Mouse (Mus musculus): Measurements from ENCODE around the gene Adamts3.

Adamts3 gene

DNA sequence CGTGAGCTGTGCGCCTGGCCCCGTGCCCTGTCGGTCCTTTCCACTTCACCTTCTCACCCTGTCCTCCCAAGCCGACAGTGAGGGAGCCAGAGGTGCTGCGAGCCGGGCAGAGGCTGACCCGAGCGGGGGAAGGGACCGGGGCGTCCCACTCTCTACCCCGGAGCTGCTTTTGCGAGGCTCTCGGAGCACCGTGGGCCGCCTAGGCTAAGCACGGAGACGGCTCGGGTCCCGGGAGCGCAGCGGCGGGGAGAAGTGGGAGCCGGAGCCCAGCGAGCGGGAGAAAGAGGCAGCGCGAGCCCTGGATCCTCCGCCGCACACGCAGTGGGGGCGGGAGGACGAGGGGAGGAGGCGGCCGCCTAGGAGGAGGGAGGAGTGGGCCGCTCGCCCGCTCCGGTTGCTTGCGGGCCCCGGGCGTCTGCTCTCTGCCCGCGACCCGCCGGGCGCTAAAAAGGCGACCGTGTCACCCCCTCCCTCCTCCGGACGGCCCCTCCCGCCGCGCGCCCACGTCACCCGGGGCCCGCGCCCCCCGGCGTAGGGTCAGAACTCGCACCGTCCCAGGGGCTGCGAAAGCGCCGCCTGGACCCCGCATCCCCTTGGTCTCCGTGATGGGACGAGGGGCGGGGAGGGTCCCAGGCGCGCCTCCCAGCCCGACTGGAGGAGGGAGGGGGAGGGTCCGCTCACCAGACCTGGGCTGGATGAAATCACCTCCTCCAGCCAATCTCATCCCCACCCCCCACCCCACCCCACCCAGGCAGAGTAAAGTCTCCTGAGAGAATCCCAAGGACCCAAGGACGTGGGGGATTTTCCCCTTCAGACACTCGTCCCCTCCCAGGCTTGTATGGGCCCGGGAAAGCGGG, at the start of gene Adamts3:
Gene Adamts3, minus strand, starts transcription at position 284 of the 857 bp plus-strand sequence.
- in situ Hi-C loops (cut with MboI, MseI) = loop anchor here (10.0 kb wide), 1 partner anchor 482 kb away; the partner anchor contains the start of genes Ankrd17 and Gm9958

GRCm38 (mm10) chr5:89931511-89931910, 48.4 kb upstream of the Adamts3 start:
- in situ Hi-C loops (cut with MboI, MseI) = no loop called here

GRCm38 (mm10) chr5:89912359-89912758, 29.2 kb upstream of the Adamts3 start:
- in situ Hi-C loops (cut with MboI, MseI) = no loop called here

DNA sequence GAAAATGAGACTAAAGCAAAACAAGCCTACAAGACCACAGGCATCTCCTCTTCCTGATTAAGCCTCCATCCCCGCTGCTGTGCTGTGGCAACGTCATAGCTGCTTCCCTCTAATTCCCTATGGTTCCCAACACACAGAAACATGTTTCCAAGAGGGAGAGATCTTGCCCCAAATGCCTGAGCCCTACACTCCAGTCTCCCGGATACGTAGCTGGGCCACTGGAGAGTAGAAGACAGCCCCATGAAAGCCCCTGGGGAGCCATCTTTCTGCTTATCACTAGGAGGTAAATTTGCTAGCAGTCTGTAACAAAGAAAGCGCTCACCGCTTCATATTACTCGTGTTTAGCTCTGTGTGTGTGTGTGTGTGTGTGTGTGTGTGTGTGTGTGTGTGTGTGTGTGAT, 28.8 kb upstream of the Adamts3 start:
- in situ Hi-C loops (cut with MboI, MseI) = no loop called here

DNA sequence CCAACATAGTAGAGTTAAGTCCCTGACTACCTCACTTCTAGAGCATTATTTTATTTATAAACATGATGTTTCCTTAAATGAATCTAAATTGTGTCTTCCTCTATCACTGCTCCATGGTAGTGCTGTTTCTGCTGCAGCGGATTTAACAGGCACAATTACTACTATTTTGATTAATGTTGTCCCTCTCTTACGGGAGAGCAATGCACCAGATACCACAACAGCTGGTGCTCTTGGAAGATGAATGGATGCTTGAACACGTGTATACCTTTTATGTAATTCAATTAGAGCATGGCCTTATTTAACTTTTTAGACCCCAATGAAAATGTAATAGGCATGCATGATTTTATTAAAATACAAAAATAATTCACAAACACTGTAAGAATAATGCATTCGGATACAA, 28.4 kb upstream of the Adamts3 start:
- in situ Hi-C loops (cut with MboI, MseI) = no loop called here

DNA sequence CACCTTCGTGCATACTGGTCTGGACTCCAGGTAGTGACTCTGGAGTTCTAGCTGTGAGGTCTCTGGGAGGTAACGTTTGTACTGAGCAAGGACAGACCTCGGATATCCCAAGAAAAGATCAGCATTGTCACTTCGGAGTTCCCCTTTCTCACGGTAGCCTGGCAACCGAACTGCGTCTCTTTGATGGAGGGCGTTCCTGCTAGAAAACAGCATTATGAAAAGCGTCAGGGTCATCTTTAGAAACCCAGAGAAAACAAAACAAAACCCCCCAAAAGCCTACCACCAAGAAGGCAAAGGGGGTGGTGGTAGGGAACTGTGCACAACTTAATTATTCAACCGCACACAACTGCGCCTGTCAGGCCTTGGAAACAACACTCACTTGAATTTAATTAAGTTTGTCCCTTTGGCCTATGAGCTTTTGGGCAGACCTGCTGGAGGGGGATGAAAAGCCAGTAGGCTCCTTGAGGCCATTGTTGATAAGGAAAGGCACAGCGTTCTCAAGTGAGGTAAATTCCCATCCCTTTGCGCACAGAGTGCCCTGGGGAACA, 23.8 kb upstream of the Adamts3 start:
- in situ Hi-C loops (cut with MboI, MseI) = no loop called here

GRCm38 (mm10) chr5:89901026-89901425, 17.9 kb upstream of the Adamts3 start:
- in situ Hi-C loops (cut with MboI, MseI) = no loop called here

GRCm38 (mm10) chr5:89897495-89897894, 14.4 kb upstream of the Adamts3 start:
- in situ Hi-C loops (cut with MboI, MseI) = no loop called here

DNA sequence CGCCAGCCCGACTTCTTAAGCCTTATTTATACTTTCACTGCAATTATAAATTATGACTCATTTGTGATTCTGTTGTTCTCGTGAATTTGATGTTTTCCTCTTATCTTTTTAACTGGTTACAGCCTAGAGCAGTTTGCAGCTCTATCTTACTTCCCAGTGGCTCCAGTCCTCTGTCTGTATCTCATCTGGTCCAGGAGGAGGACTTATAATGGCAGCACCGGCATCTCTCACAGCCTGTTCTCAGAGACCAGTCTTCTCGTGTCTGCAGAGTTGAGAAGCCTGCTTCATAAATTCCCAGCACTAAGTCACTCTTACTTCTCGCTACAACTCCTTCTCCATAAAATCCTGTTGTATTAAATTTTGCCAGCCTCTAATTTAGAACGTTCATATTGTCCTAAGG, 12.4 kb upstream of the Adamts3 start:
- in situ Hi-C loops (cut with MboI, MseI) = no loop called here

- in situ Hi-C loops (cut with MboI, MseI) = loop anchor here (10.0 kb wide), 1 partner anchor 480 kb away; the partner anchor contains the start of genes Ankrd17 and Gm9958
Measured at GRCm38 (mm10) chr5:89884991-89885390, 1.9 kb upstream of the Adamts3 start.

DNA sequence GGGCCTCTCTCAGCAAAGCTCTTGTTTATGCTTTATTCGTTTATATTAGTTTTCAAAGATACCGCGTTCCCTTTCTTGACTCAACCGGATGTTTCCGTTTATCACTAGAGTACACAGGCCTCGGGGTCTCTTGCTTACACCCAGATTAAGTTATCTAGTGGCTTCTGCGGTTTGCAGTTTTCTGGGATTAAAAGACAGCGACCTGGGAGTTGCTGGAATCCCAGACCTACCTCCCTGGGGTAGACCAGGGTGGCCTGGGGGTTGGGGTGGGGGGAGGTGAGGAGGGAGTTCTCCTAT, 722 bp upstream of the Adamts3 start:
- in situ Hi-C loops (cut with MboI, MseI) = loop anchor here (10.0 kb wide), 1 partner anchor 481 kb away; the partner anchor contains the start of genes Ankrd17 and Gm9958

DNA sequence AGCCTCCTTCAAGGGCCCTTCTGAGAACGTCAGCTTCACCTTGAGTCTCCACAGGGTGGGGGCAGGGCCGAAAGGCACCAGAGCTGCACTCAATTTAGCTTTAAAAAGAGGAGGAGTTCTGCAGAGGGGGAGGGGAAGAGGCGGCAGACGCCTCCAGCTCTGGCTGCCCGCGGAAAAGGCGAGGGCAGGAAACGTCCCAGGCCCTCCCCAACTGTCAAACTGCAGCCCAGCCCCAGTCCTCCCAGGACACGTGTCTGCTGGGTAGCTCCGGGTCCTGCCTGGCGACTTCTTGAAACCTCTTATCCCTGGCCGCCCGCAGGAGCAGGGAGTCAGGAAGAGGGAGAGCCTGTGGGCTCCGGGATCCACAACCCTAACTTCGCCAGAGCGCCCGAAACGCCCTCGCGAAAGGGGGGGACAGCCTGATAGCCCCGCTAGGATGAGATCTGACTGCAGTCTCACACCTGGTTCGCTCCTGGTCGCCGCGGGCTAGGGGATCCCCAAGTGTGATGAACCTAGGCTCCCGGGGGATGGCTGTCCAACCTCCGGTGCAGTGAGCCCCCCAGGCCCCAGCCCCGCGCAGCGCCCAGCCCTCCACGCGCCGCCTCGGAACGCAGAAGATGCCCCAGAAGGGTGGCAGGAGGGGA, 921 bp downstream of the Adamts3 start:
- in situ Hi-C loops (cut with MboI, MseI) = loop anchor here (10.0 kb wide), 1 partner anchor 483 kb away; the partner anchor contains the start of genes Ankrd17 and Gm9958

- in situ Hi-C loops (cut with MboI, MseI) = loop anchor here (10.0 kb wide), 1 partner anchor 483 kb away; the partner anchor contains the start of genes Ankrd17 and Gm9958
Measured at GRCm38 (mm10) chr5:89881425-89881824, 1.7 kb downstream of the Adamts3 start.

DNA sequence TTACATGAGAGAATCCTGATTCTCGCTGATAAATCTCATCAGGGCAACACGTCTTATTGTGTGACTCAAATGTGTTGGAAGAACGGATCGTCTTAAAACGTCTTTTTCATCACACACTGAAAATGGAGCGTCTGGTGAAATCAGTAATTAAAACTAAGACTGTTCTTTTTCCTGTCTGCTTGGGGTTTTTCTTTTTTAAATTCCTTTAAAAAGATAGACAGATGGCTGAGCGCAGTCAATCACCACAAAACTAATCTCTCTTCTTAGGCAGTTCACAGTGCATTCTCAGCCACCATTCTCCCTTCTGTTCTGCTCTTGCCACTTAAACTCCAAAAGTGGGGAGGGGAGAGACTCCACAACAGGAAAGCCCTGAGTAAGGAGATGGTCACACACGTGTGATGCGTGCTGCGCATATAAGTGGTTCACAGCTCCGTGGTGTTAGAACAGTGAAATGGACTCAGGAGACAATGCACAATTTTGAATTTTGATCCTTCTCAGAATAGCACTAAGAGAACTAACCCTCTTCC, 4.2 kb downstream of the Adamts3 start:
- in situ Hi-C loops (cut with MboI, MseI) = no loop called here

DNA sequence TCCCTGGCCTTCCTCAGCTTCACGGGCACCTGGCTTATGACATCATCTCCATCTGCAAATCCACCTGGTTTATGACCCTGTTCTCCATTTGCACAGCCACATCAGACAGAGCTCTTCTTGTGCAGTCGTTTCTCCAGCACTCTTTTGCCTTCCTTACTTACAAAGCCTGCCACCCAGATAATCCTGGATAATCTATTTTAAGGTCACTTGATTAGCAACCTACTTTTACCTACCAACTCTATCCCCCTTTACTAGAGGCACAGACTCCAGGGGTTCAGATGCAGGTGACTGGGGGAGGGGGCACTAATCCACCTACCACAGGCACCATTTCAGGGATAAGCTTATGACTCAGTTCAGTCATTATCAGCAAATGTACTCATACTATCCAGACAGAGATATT, 10.5 kb downstream of the Adamts3 start:
- in situ Hi-C loops (cut with MboI, MseI) = no loop called here

DNA sequence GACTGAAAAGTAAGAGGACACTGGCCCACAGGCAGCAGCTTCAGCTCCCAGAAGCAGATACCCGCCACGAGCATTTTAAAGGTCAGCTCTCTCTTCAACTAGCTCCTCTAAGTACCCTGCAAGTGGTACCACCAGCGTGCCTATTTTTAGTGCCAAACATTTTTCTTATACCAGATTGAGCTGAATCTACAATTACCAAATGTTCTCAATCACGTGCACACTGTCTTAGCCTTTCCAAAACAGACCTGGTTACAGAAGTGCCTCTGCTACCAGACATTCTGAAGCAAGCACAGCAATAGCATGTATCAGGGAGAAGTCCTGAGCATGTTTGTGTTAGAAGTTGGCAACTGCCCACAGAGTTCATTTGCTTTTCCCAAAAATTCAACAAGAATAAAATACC, 23.5 kb downstream of the Adamts3 start:
- in situ Hi-C loops (cut with MboI, MseI) = no loop called here

DNA sequence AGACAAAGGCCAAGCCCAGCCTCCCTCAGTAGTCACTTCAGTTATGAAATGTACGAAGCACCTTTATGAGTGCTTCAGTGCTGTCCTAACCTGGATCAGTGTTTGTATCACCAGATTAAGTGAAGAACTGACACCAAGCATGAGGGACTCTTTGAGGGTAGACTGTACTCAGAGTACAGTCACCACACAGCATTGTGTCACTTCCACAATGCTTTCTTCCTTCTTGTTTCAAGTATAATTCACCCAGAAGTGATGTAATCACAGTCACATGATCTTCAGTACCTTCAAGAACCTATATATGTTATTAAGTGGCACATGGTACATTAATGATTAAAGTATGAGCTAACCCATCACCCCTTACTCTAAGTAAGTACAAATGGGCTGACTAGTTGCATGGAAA, 24.3 kb downstream of the Adamts3 start:
- in situ Hi-C loops (cut with MboI, MseI) = no loop called here

DNA sequence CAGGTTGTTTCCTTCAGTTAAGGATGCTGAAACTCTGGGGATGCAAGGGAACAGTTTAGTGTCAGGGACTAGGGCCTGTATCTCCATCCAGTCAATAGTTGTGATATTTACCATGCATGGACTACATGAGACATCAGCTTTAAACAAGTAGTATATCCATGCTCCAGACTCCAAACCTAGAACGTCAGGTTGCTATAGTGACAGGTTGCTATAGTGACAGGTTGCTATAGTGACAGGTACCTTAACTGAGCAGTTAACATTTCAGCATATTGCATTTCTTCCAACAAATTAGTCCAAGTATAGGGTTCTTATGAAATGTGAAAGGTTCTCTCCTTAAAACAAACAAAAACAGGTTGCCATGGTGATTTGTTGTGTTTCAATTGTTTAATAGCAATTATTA, 36.6 kb downstream of the Adamts3 start:
- in situ Hi-C loops (cut with MboI, MseI) = no loop called here

DNA sequence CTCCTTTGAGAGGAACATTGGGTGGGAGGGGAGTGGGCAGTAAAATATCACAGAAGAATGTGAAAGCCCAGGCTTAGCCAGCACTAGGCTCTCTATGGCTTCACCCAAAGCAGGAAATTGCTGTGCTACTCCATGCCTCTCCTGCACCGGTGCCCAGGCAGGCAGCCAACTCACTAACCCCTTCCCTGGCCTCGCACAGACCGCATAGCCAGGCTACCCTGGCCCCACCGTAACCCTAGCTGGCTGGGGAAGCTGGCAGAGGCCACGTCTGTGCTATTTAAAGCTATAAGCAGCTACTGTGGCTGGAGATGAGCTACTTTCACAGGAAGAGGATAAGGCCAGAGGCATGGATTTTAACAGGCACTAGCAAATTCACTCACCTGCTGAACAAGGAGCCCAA, 38.8 kb downstream of the Adamts3 start:
- in situ Hi-C loops (cut with MboI, MseI) = loop anchor here (5.0 kb wide), 1 partner anchor 78 kb away; no protein-coding TSS in a partner anchor

DNA sequence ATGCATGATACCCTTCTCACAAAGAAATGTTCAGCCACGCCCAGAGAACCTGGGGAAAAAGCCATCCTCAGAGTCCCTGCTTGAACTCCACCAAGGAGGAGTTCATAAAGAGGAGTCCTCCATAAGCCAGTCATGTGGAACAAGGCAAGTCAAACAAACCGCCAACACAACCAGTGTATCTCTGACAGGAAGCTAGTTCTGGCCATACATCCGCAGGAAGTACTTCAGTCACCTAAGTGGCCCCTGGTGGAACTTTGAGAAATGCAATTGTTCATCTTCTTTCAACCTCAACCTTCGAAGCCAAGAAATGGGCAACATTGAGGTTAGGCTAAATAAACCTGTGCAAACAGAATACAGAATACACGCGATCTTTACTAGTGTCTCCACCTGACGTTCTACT, 39.7 kb downstream of the Adamts3 start:
- in situ Hi-C loops (cut with MboI, MseI) = loop anchor here (5.0 kb wide), 1 partner anchor 79 kb away; no protein-coding TSS in a partner anchor

DNA sequence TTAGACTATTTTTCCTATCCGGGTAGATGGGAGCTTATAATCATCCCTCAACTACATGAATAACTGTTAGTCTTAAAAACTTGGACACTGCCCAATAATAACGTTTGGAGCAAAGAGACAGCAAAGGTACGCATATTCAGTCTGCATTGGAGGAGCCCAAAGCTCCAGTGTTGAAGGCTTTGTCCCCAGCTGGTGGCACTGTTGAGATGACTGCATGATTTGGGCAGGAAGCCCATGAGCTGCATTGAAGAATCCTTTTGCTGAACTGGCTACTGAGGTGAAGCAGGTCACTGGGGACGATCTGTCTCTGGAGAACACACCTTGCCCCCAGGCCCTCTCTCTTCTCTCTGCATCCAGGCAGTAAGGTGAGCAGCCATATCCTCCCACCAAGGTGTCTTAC, 43.5 kb downstream of the Adamts3 start:
- in situ Hi-C loops (cut with MboI, MseI) = loop anchor here (5.0 kb wide), 1 partner anchor 83 kb away; no protein-coding TSS in a partner anchor

GRCm38 (mm10) chr5:89821175-89821574, 62.0 kb downstream of the Adamts3 start:
- in situ Hi-C loops (cut with MboI, MseI) = no loop called here

Measured in regulatory T cell (primary cell).